Mouse (Mus musculus): ENCODE measurements around the gene Celsr1. TPM values are rescaled to one million over a fixed set of nuclear protein-coding genes. Genes with fewer than 3 reads are reported as not detected.

The Celsr1 gene
- polyA plus RNA-seq, 1 experiment from 2014 or later: 3.5 TPM

DNA sequence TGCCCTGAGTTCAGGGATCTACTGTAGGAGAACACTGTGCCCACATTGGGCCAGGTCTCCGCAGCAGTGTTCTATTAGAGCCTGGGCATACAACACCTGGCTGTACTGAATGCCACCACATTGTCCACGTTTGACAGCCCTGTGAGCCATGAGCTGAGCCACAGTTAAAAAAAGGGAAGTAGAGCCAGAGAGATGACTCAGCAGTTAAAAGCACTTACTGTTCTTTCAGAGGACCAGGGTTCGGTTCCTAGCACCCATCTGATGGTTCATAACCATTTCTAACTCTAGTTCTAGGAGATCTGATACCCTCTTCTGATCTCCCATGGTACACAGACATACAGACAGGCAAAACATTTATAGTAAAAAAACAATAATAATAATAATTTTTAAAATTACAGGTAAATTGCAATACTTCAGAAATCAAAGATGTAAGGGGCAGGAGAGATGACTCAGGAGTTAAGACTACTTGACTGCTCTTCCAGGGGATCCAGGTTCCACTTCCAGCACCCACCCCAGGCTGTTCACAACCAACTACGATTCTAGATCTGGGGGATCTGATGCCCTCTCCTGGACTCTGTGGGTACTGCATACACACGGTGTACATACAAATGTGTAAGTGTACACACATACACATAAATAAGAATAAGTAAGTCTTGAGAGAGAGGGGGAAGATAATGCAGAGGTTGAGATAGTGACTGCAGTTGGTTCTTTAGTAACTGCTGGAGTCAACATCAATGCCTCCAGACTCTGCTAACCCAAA is 14.6 kb downstream of the Celsr1 start:
- H3K27ac ChIP-seq (replicated peaks; ENCODE audit: low read depth, low read length): no peak overlapping the region
- H3K4me1 ChIP-seq (ENCODE audit: control insufficient read depth, insufficient read depth, low read length): peaks cover 2% of the 10 kb centered on the region; the same call in 1 of the 2 replicates
- no peak for ATAC-seq (ENCODE audit: low FRiP score, low TSS enrichment)
- WGBS: 96% methylated on average over 5 of the region's 5 CpGs
- no peak overlapping the region for H3K4me2 ChIP-seq (ENCODE audit: low read length)
- H3K4me3 ChIP-seq (replicated peaks; ENCODE audit: low read depth, low read length): no peak overlapping the region
- DNase-seq: no peak
- H3K9ac ChIP-seq (replicated peaks; ENCODE audit: low read length): no peak overlapping the region
- no peaks in the 10 kb centered on the region for H3K36me3 ChIP-seq (ENCODE audit: control insufficient read depth, insufficient read depth, low read length)
- H3K9me3 ChIP-seq (ENCODE audit: control insufficient read depth, low read length): no peaks in the 10 kb centered on the region
- H3K27me3 ChIP-seq (ENCODE audit: control insufficient read depth, insufficient read depth, low read length): no peaks in the 10 kb centered on the region

DNA sequence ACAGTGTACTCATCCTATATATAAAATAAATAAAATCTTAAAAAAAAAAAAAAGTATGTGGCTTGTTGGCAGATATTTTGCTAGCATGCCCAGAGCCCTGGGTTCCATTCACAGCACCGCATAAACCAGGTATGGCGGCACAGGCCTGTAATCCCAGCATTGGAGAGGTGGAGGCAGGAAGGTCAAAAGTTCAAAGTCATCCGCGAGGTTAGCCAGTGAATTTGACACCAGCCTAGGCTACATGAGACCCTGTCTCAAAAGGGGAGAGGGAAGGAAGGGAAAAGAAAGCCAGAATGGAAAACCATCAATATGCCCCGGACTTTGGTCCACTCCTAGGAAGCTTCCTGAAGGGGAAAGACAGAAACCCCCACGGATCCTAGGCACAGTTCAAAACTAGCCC is 16.2 kb downstream of the Celsr1 start:
- no peak overlapping the region for H3K9ac ChIP-seq (replicated peaks; ENCODE audit: low read length)
- no peak overlapping the region for H3K4me3 ChIP-seq (replicated peaks; ENCODE audit: low read depth, low read length)
- no peak overlapping the region for H3K4me2 ChIP-seq (ENCODE audit: low read length)
- no peaks in the 10 kb centered on the region for H3K27me3 ChIP-seq (ENCODE audit: control insufficient read depth, insufficient read depth, low read length)
- DNase-seq (no peak), ATAC-seq (ENCODE audit: low FRiP score, low TSS enrichment) (no peak)
- H3K4me1 ChIP-seq (ENCODE audit: control insufficient read depth, insufficient read depth, low read length): peaks cover 16% of the 10 kb centered on the region
- no peaks in the 10 kb centered on the region for H3K36me3 ChIP-seq (ENCODE audit: control insufficient read depth, insufficient read depth, low read length)
- H3K9me3 ChIP-seq (ENCODE audit: control insufficient read depth, low read length): no peaks in the 10 kb centered on the region
- 97% methylated on average over 6 of the region's 6 CpGs for WGBS
- no peak overlapping the region for H3K27ac ChIP-seq (replicated peaks; ENCODE audit: low read depth, low read length)

DNA sequence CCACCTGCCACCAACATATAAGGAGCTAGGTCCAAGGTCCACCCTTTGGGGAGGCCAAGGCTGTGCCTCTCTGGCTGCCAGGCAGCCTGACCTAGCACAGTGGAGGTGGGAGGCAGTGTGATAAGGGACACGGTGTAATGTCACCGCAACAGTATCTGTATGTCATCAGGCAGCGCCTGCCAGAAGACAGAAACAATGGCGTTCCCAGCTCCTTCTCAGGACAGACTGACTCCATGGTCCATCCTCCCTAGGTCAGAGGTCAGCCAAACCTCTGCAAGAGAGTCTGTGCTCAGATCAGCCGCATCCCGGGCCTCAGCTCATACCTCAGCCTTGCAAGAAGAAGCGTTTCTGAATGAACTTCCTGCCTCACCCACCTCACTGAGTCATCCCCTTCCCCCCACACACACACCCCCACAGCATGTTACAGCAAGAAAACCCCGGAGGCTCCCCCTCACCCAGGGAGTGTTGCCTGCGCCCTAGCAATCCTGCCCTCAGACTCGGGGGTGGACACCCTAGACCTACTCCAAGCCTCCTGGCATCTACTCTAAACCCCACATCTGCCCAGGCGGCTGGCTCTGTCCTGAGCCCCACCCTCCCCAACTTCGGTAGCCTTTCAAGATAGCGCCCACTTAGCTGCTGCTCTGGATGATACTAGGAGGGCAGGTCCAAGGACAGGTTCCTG is 17.6 kb downstream of the Celsr1 start:
- Histone ChIP-seq H3K27ac (replicated peaks; ENCODE audit: low read depth, low read length) (no peak overlapping the region), H3K27me3 (ENCODE audit: control insufficient read depth, insufficient read depth, low read length) (no peaks in the 10 kb centered on the region), H3K36me3 (ENCODE audit: control insufficient read depth, insufficient read depth, low read length) (no peaks in the 10 kb centered on the region), H3K9ac (replicated peaks; ENCODE audit: low read length) (no peak overlapping the region), H3K4me2 (ENCODE audit: low read length) (no peak overlapping the region), H3K4me1 (ENCODE audit: control insufficient read depth, insufficient read depth, low read length) (peaks cover 16% of the 10 kb centered on the region), H3K4me3 (replicated peaks; ENCODE audit: low read depth, low read length) (no peak overlapping the region), H3K9me3 (ENCODE audit: control insufficient read depth, low read length) (no peaks in the 10 kb centered on the region)
- ATAC-seq (ENCODE audit: low FRiP score, low TSS enrichment) (no peak), DNase-seq (no peak)
- 64% methylated on average over 13 of the region's 13 CpGs for WGBS

DNA sequence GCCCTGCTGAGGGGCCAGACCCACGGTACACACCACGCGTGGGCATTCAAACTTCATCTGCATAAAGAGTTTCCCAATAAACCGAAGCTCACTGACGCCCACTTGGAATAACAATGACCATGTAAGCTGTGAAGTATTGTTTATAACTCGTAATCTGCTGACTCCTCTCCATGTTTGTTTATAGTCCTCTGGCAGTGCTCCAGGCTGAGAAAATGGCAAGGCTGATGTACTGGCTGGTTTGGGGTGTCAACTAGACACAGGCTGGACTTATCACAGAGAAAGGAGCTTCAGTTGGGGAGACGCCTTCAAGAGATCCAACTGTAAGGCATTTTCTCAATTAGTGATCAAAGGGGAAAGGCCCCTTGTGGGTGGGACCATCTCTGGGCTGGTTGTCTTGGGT is 18.6 kb downstream of the Celsr1 start:
- Histone ChIP-seq H3K27ac (replicated peaks; ENCODE audit: low read depth, low read length) (no peak overlapping the region), H3K9me3 (ENCODE audit: control insufficient read depth, low read length) (no peaks in the 10 kb centered on the region), H3K36me3 (ENCODE audit: control insufficient read depth, insufficient read depth, low read length) (no peaks in the 10 kb centered on the region), H3K9ac (replicated peaks; ENCODE audit: low read length) (no peak overlapping the region), H3K4me3 (replicated peaks; ENCODE audit: low read depth, low read length) (no peak overlapping the region), H3K4me2 (ENCODE audit: low read length) (no peak overlapping the region), H3K4me1 (ENCODE audit: control insufficient read depth, insufficient read depth, low read length) (peaks cover 16% of the 10 kb centered on the region), H3K27me3 (ENCODE audit: control insufficient read depth, insufficient read depth, low read length) (no peaks in the 10 kb centered on the region)
- ATAC-seq (ENCODE audit: low FRiP score, low TSS enrichment) (no peak), DNase-seq (no peak)
- 75% methylated on average over 7 of the region's 7 CpGs for WGBS

DNA sequence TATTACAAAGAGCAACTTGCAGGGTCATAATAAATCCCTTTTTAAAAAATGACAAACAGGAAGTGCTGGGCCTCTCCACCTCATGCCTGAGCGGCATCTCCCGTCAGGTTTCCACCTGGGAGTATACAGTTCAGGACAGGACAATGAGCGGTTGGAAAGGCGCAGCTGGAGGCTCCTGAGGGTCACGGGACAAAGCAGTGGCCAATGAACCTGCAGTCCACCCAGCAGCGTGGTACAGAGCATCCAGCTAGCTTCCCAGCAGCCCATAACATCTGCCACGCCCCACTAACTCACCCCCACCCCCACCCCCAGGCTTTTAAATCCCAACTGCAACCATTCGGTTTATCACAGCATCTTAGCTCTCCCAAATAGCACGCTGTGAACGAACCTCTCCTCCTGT is 19.9 kb downstream of the Celsr1 start:
- ATAC-seq (ENCODE audit: low FRiP score, low TSS enrichment) (no peak), DNase-seq (no peak)
- Histone ChIP-seq H3K36me3 (ENCODE audit: control insufficient read depth, insufficient read depth, low read length) (no peaks in the 10 kb centered on the region), H3K27me3 (ENCODE audit: control insufficient read depth, insufficient read depth, low read length) (no peaks in the 10 kb centered on the region), H3K4me1 (ENCODE audit: control insufficient read depth, insufficient read depth, low read length) (peaks cover 16% of the 10 kb centered on the region), H3K9me3 (ENCODE audit: control insufficient read depth, low read length) (no peaks in the 10 kb centered on the region), H3K4me2 (ENCODE audit: low read length) (no peak overlapping the region), H3K27ac (replicated peaks; ENCODE audit: low read depth, low read length) (no peak overlapping the region), H3K9ac (replicated peaks; ENCODE audit: low read length) (0 out of 2 replicates have a peak overlapping the region, but pooled peaks have one; percentile 16), H3K4me3 (replicated peaks; ENCODE audit: low read depth, low read length) (no peak overlapping the region)
- WGBS: 17% methylated on average over 10 of the region's 10 CpGs

DNA sequence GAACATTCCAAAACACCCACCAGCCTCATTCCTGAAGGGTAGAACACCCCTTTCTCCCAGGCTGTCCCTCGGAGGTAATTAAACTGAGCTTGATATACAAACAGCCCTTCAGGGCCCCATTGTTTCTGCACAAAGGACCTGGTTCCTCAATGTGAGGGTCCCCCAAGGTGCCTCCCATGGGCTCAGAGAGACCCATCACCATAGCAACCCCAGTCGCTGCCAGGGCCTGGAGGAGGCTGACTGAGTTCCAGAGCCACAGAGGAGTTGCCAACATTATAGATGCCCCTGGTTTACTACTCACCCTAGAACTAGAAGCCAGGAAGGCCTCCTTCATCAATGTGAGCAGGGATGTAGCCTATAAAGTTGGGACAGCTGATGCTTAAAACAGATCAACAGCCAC is 20.4 kb downstream of the Celsr1 start:
- DNase-seq (peak; percentile 64), ATAC-seq (ENCODE audit: low FRiP score, low TSS enrichment) (no peak)
- Histone ChIP-seq H3K9ac (replicated peaks; ENCODE audit: low read length) (no peak overlapping the region), H3K36me3 (ENCODE audit: control insufficient read depth, insufficient read depth, low read length) (no peaks in the 10 kb centered on the region), H3K27me3 (ENCODE audit: control insufficient read depth, insufficient read depth, low read length) (no peaks in the 10 kb centered on the region), H3K9me3 (ENCODE audit: control insufficient read depth, low read length) (no peaks in the 10 kb centered on the region), H3K4me3 (replicated peaks; ENCODE audit: low read depth, low read length) (no peak overlapping the region), H3K27ac (replicated peaks; ENCODE audit: low read depth, low read length) (no peak overlapping the region), H3K4me2 (ENCODE audit: low read length) (no peak overlapping the region; the same call in 1 of the 2 replicates), H3K4me1 (ENCODE audit: control insufficient read depth, insufficient read depth, low read length) (peaks cover 16% of the 10 kb centered on the region)
- whole genome bisulfite sequencing: 0% methylated on average over 2 of the region's 2 CpGs

DNA sequence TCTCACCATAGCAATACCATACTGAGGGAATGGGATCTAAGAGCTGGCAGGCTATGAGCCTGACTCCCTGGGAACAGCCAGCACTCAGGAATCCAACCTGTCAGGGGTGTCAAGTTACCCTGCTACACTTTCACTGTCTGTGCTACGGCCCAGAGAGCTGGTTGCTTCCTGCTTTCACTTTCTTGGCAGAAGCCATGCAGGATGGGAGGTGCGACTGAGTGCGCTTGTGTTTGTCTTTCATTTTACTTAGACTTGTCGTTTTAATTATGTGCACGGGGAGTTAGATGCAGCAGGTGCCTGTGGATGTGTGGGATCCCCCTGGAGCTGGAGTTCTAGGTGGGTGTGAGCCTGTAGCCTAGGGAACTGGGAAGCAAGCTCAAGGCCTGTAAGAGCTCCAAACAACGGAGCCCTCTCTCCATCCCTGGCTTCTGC is 25.9 kb downstream of the Celsr1 start:
- Histone ChIP-seq H3K4me3 (replicated peaks; ENCODE audit: low read depth, low read length) (no peak overlapping the region), H3K27me3 (ENCODE audit: control insufficient read depth, insufficient read depth, low read length) (no peaks in the 10 kb centered on the region), H3K4me2 (ENCODE audit: low read length) (no peak overlapping the region), H3K9ac (replicated peaks; ENCODE audit: low read length) (no peak overlapping the region), H3K27ac (replicated peaks; ENCODE audit: low read depth, low read length) (no peak overlapping the region), H3K9me3 (ENCODE audit: control insufficient read depth, low read length) (no peaks in the 10 kb centered on the region), H3K4me1 (ENCODE audit: control insufficient read depth, insufficient read depth, low read length) (peaks cover 24% of the 10 kb centered on the region), H3K36me3 (ENCODE audit: control insufficient read depth, insufficient read depth, low read length) (no peaks in the 10 kb centered on the region)
- 24% methylated on average over 6 of the region's 6 CpGs for WGBS
- ATAC-seq (ENCODE audit: low FRiP score, low TSS enrichment) (no peak), DNase-seq (no peak)

DNA sequence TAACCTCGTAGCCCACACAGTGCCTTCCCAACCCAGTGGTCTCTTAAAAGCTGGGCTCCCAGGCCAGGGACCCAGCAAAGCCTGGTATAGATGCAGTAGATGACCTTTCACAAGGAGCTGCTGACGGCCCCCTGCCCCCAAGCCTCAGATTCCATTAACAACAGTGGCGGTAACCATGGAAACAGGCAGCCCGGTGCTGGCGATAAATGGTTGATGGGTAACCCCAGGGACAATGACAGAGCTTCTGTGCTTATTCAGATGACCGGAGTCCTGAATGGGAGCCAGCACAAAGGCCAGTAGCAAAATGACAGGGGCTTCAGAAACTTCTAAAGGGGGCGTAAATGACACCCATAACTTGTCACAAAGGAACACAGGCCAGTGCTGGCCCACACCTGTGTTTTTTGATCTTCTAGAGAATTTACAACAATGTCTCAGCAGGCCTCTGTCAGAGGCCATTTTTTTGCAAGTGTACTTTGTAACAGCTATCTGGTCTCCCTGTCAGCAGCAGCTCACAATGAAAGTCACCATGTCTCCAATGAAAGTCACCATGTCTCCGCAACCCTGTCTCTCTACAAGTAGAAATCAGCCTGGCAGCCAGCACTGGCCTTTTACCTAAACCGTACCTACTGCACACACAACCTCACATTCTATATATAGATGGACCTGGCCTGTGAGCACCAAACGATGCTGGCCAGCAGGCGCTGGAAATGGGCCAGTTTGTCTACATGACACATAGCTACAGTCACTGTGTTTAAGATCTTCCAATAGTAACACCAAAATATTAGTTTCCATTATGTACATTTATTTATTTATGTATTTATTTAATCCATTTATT is 27.7 kb downstream of the Celsr1 start:
- no peaks in the 10 kb centered on the region for H3K9me3 ChIP-seq (ENCODE audit: control insufficient read depth, low read length)
- no peak overlapping the region for H3K4me3 ChIP-seq (replicated peaks; ENCODE audit: low read depth, low read length)
- H3K36me3 ChIP-seq (ENCODE audit: control insufficient read depth, insufficient read depth, low read length): no peaks in the 10 kb centered on the region
- peak overlapping the region; percentile 82 for H3K27ac ChIP-seq (replicated peaks; ENCODE audit: low read depth, low read length)
- peak overlapping the region; percentile 29 for H3K4me2 ChIP-seq (ENCODE audit: low read length)
- ATAC-seq (ENCODE audit: low FRiP score, low TSS enrichment): peak; percentile 20; the same call in 1 of the 2 replicates
- 4% methylated on average over 11 of the region's 11 CpGs for WGBS
- peak; percentile 84 for DNase-seq
- H3K4me1 ChIP-seq (ENCODE audit: control insufficient read depth, insufficient read depth, low read length): peaks cover 30% of the 10 kb centered on the region
- peak overlapping the region; percentile 25; the same call in 1 of the 2 replicates for H3K9ac ChIP-seq (replicated peaks; ENCODE audit: low read length)
- H3K27me3 ChIP-seq (ENCODE audit: control insufficient read depth, insufficient read depth, low read length): no peaks in the 10 kb centered on the region

Data from midbrain, embryonic 14.5 days (tissue).